Mouse (Mus musculus) bone marrow macrophage, adult 2 months (primary cell): ENCODE results near the gene Cbx6.

Experiments
- CTCF ChIP-seq: IDR thresholded peaks from 2 replicates; pipeline ENCODE4 v1.5.1; 2012; ENCODE audit warnings: low read depth, mild to moderate bottlenecking, low read length, moderate library complexity
- POLR2A ChIP-seq: IDR thresholded peaks from 2 replicates; pipeline ENCODE4 v1.6.1; 2012; ENCODE audit warnings: mild to moderate bottlenecking, low read depth, low read length, borderline replicate concordance

- TF ChIP-seq POLR2A (no peak), CTCF (no peak)
These were observed 32.9 kb upstream of the Cbx6 start for GRCm38 (mm10) chr15:79867260-79868002.
